Mouse (Mus musculus) bone marrow, adult 2 months (tissue): Measurements from ENCODE around the gene Naa16.

Experiments
- CTCF ChIP-seq: fragments of 200-500 bp; IDR thresholded peaks from 2 replicates; pipeline ENCODE4 v1.5.1; 2011; ENCODE audit warnings: low read length, control low read depth; ENCODE audit not compliant: control insufficient read depth, insufficient read depth
- POLR2A ChIP-seq: fragments of 200-500 bp; IDR thresholded peaks from 2 replicates; pipeline ENCODE4 v1.6.1; 2011; ENCODE audit warnings: low read depth, mild to moderate bottlenecking, control low read depth, low read length, borderline replicate concordance; ENCODE audit not compliant: control insufficient read depth

DNA sequence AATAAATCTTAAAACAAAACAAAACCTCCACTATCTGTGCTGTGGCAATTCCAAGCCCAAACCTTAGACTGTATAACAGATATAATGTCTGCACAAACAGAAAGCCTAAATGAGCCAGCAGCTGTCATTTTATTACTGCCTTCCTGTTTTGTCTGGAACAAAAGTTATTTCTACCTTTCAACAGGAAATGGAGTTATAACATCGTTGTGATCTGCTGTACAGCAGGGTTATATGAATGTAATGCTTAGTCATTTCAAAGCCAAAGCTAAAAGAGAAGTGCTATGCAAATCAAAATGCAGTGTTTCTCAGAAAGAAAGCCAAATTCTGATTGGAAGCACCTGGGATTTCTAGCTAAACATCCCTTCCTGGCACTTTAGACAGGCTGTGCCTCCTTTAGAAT lies 2.7 kb upstream of the Naa16 start:
- TF ChIP-seq CTCF (no peak), POLR2A (no peak)
